Mouse (Mus musculus) lung, embryonic 16.5 days (tissue): ENCODE measurements at regions not wholly inside any gene's neighbourhood (a gene's known extent, or its start where the extent isn't known, plus 50 kb on each side); places are given as distances from the start of the nearest gene placed in this dataset.

ENCODE experiments used
- ATAC-seq: fragments of 200-750 bp; cut with Nextera tagmentation; 2 replicates; pipeline ENCODE4 v1.8.0; 2017; ENCODE audit warnings: low read depth, mild to moderate bottlenecking, moderate library complexity
- H3K27ac ChIP-seq: fragments of 300-500 bp; sonication (generic); 2 replicates; pipeline ENCODE4 v1.5.1; 2014; ENCODE audit warnings: mild to moderate bottlenecking, control low read depth, low read length
- H3K27me3 ChIP-seq: fragments of 300-500 bp; sonication (generic); 2 replicates; pipeline ENCODE4 v1.6.1; 2014; ENCODE audit warnings: low read depth, low read length, mixed read lengths; ENCODE audit not compliant: control insufficient read depth, insufficient read depth
- H3K36me3 ChIP-seq: fragments of 300-500 bp; sonication (generic); 2 replicates; pipeline ENCODE4 v1.6.1; 2014; ENCODE audit warnings: low read length; ENCODE audit not compliant: control insufficient read depth, insufficient read depth
- H3K4me1 ChIP-seq: fragments of 300-500 bp; sonication (generic); replicated peaks from 2 replicates; pipeline ENCODE4 v1.6.1; 2014; ENCODE audit warnings: low read length, mixed read lengths; ENCODE audit not compliant: control insufficient read depth, insufficient read depth
- H3K4me2 ChIP-seq: fragments of 300-500 bp; sonication (generic); 2 replicates; pipeline ENCODE4 v1.6.1; 2014; ENCODE audit warnings: low read depth, low read length, control low read depth
- H3K4me3 ChIP-seq: fragments of 300-500 bp; sonication (generic); 2 replicates; pipeline ENCODE4 v1.5.1; 2014; ENCODE audit warnings: mild to moderate bottlenecking, low read length, control low read depth
- H3K9ac ChIP-seq: fragments of 300-500 bp; sonication (generic); 2 replicates; pipeline ENCODE4 v1.6.1; 2014; ENCODE audit warnings: low read length, control low read depth
- H3K9me3 ChIP-seq: fragments of 300-500 bp; sonication (generic); 2 replicates; pipeline ENCODE4 v1.6.1; 2016; ENCODE audit warnings: low read length; ENCODE audit not compliant: control insufficient read depth
- WGBS: fragments of 180-500 bp; shearing (Covaris S2); extraction: QIAGEN DNeasy Blood & Tissue Kit; methylation state at CpG from one replicate; pipeline ENCODE4 v1.1.7; 2014; 5-methylcytosine and 5-hydroxymethylcytosine counted together

- no peaks in the 10 kb centered on the region for H3K27me3 ChIP-seq
- no peaks in the 10 kb centered on the region for H3K4me1 ChIP-seq
- WGBS: 36% methylated on average over 1 of the region's 1 CpGs
- H3K9ac ChIP-seq: no peak overlapping the region
- H3K36me3 ChIP-seq: no peaks in the 10 kb centered on the region
- no peak for ATAC-seq
- H3K4me3 ChIP-seq: no peak overlapping the region
- H3K27ac ChIP-seq: no peak overlapping the region
- no peak overlapping the region for H3K4me2 ChIP-seq
- no peaks in the 10 kb centered on the region for H3K9me3 ChIP-seq
These were observed 55.4 kb upstream of the Fam84a start for GRCm38 (mm10) chr12:14207288-14207687.

GRCm38 (mm10) chr12:14204491-14204890 is 52.6 kb upstream of the Fam84a start:
- ATAC-seq: no peak
- Histone ChIP-seq H3K27me3 (no peaks in the 10 kb centered on the region), H3K9me3 (no peaks in the 10 kb centered on the region), H3K4me3 (no peak overlapping the region), H3K9ac (no peak overlapping the region), H3K4me2 (no peak overlapping the region), H3K27ac (no peak overlapping the region), H3K36me3 (no peaks in the 10 kb centered on the region), H3K4me1 (no peaks in the 10 kb centered on the region)
- 50% methylated on average over 1 of the region's 1 CpGs for WGBS
